Mouse (Mus musculus): ENCODE measurements at regions not wholly inside any gene's neighbourhood (a gene's known extent, or its start where the extent isn't known, plus 50 kb on each side); places are given as distances from the start of the nearest gene placed in this dataset.

- no peak for TF ChIP-seq TCF12 (IDR thresholded peaks at IDR 0.05; ENCODE audit: insufficient read depth, poor library complexity, severe bottlenecking)
- no peak for TF ChIP-seq SRF (IDR thresholded peaks at IDR 0.05; ENCODE audit: control insufficient read depth, insufficient read length, low read depth)
- TF ChIP-seq POLR2A (IDR thresholded peaks at IDR 0.05; ENCODE audit: insufficient read length, low read depth) = no peak
- TF ChIP-seq REST (IDR thresholded peaks at IDR 0.05; ENCODE audit: insufficient read depth, insufficient read length) = no peak
- TF ChIP-seq USF1 (IDR thresholded peaks at IDR 0.05; ENCODE audit: low read depth) = no peak
Observed at GRCm38 (mm10) chr17:51682368-51682767, 150.7 kb downstream of the Satb1 start.
